Mouse (Mus musculus) intestine, embryonic 14.5 days (tissue): ENCODE data around the gene Hk2. TPM values are rescaled to one million over a fixed set of nuclear protein-coding genes. Genes with fewer than 3 reads are reported as not detected.

Experiments
- ATAC-seq: fragments of 200-750 bp; cut with Nextera tagmentation; replicated peaks from 2 replicates; pipeline ENCODE4 v1.8.0; 2017; ENCODE audit warnings: low read depth, moderate number of reproducible peaks, moderate TSS enrichment, moderate library complexity; ENCODE audit not compliant: low FRiP score, low TSS enrichment
- DNase-seq: peaks from one replicate; pipeline ENCODE4 v3.0.0-alpha.2; 2018; ENCODE audit warnings: low spot score
- H3K27ac ChIP-seq: fragments of 300-500 bp; sonication (generic); 2 replicates; pipeline ENCODE4 v1.5.1; 2014; ENCODE audit warnings: low read depth, mild to moderate bottlenecking, control low read depth
- H3K27me3 ChIP-seq: fragments of 300-500 bp; sonication (generic); replicated peaks from 2 replicates; pipeline ENCODE4 v1.6.1; 2014; ENCODE audit warnings: low read length, control low read depth; ENCODE audit not compliant: control insufficient read depth, insufficient read depth
- H3K36me3 ChIP-seq: fragments of 300-500 bp; sonication (generic); 2 replicates; pipeline ENCODE4 v1.6.1; 2014; ENCODE audit warnings: low read length, control low read depth; ENCODE audit not compliant: control insufficient read depth, insufficient read depth
- H3K4me1 ChIP-seq: fragments of 300-500 bp; sonication (generic); replicated peaks from 2 replicates; pipeline ENCODE4 v1.6.1; 2014; ENCODE audit warnings: low read length, control low read depth, mixed read lengths; ENCODE audit not compliant: control insufficient read depth, insufficient read depth
- H3K4me2 ChIP-seq: fragments of 300-500 bp; sonication (generic); 2 replicates; pipeline ENCODE4 v1.6.1; 2014; ENCODE audit warnings: low read length
- H3K4me3 ChIP-seq: fragments of 300-500 bp; sonication (generic); 2 replicates; pipeline ENCODE4 v1.5.1; 2014; ENCODE audit warnings: low read depth, low read length, control low read depth, mixed read lengths
- H3K9ac ChIP-seq: fragments of 300-500 bp; sonication (generic); 2 replicates; pipeline ENCODE4 v1.6.1; 2014; ENCODE audit warnings: mild to moderate bottlenecking, low read length
- H3K9me3 ChIP-seq: fragments of 300-500 bp; sonication (generic); 2 replicates; pipeline ENCODE4 v1.6.1; 2016; ENCODE audit warnings: low read length, control low read depth; ENCODE audit not compliant: control insufficient read depth
- WGBS: fragments of 180-500 bp; shearing (Covaris S2); extraction: QIAGEN DNeasy Blood & Tissue Kit; methylation state at CpG from one replicate; pipeline ENCODE4 v1.1.7; 2014; 5-methylcytosine and 5-hydroxymethylcytosine counted together
- polyA plus RNA-seq: library from polyadenylated mRNA; unstranded; fragments of >200 nt; fragmentation: Nextera tagmentation; extraction: Ambion mirVana; gene quantifications from 2 replicates; pipeline ENCODE4 v1.2.1, GENCODE M21; 2014

The Hk2 gene
- polyA plus RNA-seq, 1 experiment from 2014 or later = 32.3 TPM

GRCm38 (mm10) chr6:82798202-82798737, 24.0 kb upstream of the Hk2 start:
- H3K4me1 ChIP-seq = peaks cover 9% of the 10 kb centered on the region; the same call in 1 of the 2 replicates
- no peaks in the 10 kb centered on the region for H3K36me3 ChIP-seq
- no peak overlapping the region for H3K4me2 ChIP-seq
- H3K9me3 ChIP-seq = no peaks in the 10 kb centered on the region
- peak overlapping the region; percentile 12; the same call in 1 of the 2 replicates for H3K27ac ChIP-seq
- H3K27me3 ChIP-seq = no peaks in the 10 kb centered on the region
- H3K9ac ChIP-seq = no peak overlapping the region
- 12% methylated on average over 3 of the region's 3 CpGs for WGBS
- ATAC-seq (no peak), DNase-seq (no peak)
- H3K4me3 ChIP-seq = no peak overlapping the region

DNA sequence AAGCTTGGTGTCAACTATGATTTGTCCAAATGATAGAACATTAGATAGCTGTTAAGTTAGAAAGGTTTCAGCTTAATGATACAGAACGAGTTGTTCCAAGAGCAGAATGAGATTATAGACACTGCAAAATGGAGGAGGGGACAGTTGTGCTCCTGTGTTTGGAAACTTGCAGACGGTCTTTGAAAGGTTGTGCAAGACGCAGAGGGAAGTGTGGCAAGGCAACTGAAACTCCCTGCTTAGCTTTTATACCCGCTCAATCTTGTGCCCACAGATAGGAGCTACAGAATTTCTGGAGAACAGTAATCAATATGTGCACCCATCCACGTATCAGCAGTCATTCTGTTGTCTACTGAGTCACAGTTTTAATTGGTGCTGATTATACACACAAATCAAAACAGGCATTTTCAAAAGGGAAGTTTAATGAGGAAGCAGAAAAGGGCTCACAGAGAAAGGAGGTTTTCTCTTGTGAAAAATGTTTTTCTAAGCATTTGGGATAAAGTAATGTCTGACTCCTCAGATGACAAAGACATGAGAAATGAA, 23.1 kb upstream of the Hk2 start:
- no peaks in the 10 kb centered on the region for H3K9me3 ChIP-seq
- no peaks in the 10 kb centered on the region for H3K36me3 ChIP-seq
- peaks cover 9% of the 10 kb centered on the region; the same call in 1 of the 2 replicates for H3K4me1 ChIP-seq
- DNase-seq = no peak
- H3K27ac ChIP-seq = peak overlapping the region; percentile 12
- no peak overlapping the region for H3K4me3 ChIP-seq
- no peak for ATAC-seq
- no peaks in the 10 kb centered on the region for H3K27me3 ChIP-seq
- WGBS = 59% methylated on average over 5 of the region's 5 CpGs
- H3K9ac ChIP-seq = no peak overlapping the region
- H3K4me2 ChIP-seq = no peak overlapping the region

DNA sequence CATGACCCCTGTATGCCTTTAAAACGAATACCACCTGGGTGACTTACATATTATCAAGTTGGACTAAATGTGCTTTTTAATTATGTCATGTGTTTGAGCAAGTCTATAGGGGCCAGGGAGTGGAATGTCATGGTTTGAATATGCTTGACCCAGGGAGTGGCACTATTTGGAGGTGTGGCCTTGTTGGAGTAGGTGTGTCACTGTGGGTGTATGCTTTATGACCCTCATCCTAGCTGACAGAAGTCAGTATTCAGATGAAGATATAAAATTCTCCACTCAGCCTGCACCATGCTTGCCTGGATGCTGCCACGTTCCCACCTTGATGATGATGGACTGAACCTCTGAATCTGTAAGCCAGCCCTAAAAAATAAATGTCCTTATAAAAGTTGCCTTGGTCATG, 16.6 kb upstream of the Hk2 start:
- 0 out of 2 replicates have a peak, but pooled peaks have one; percentile 43 for ATAC-seq
- no peak for DNase-seq
- Histone ChIP-seq H3K9me3 (no peaks in the 10 kb centered on the region), H3K9ac (no peak overlapping the region), H3K27ac (no peak overlapping the region), H3K4me2 (no peak overlapping the region), H3K4me3 (no peak overlapping the region), H3K36me3 (no peaks in the 10 kb centered on the region), H3K27me3 (no peaks in the 10 kb centered on the region), H3K4me1 (no peaks in the 10 kb centered on the region)
- WGBS = 78% methylated on average over 2 of the region's 2 CpGs

DNA sequence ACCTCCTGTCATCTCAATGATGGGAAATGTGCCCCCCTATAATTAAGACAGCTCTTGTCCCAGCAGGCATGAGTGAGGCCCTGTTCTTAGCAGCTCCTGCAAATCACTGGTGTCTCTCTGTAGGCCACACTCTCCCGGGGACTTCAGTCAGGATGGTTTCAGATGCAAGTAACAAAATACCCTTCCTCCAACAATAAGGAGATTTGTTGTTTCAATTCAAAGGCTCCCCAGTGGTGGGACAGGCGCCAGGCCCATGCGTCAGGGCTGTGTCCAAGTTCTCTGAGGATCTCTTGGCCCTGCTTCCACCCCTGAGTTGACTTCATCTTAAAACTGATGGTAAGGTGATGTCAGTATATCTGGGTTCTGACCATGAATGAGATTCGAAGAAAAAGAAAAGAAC, 9.7 kb upstream of the Hk2 start:
- DNase-seq (no peak), ATAC-seq (no peak)
- H3K4me2 ChIP-seq = no peak overlapping the region
- H3K36me3 ChIP-seq = no peaks in the 10 kb centered on the region
- H3K27ac ChIP-seq = no peak overlapping the region
- WGBS = 86% methylated on average over 4 of the region's 4 CpGs
- no peaks in the 10 kb centered on the region for H3K9me3 ChIP-seq
- no peaks in the 10 kb centered on the region for H3K27me3 ChIP-seq
- no peaks in the 10 kb centered on the region for H3K4me1 ChIP-seq
- no peak overlapping the region for H3K4me3 ChIP-seq
- H3K9ac ChIP-seq = no peak overlapping the region

GRCm38 (mm10) chr6:82780802-82781393, 6.6 kb upstream of the Hk2 start:
- H3K4me1 ChIP-seq = no peaks in the 10 kb centered on the region
- WGBS = 61% methylated on average over 8 of the region's 8 CpGs
- no peaks in the 10 kb centered on the region for H3K36me3 ChIP-seq
- no peaks in the 10 kb centered on the region for H3K9me3 ChIP-seq
- no peak overlapping the region for H3K4me2 ChIP-seq
- no peak overlapping the region for H3K4me3 ChIP-seq
- no peak overlapping the region for H3K9ac ChIP-seq
- no peaks in the 10 kb centered on the region for H3K27me3 ChIP-seq
- ATAC-seq = no peak
- H3K27ac ChIP-seq = no peak overlapping the region
- peak; percentile 45 for DNase-seq

DNA sequence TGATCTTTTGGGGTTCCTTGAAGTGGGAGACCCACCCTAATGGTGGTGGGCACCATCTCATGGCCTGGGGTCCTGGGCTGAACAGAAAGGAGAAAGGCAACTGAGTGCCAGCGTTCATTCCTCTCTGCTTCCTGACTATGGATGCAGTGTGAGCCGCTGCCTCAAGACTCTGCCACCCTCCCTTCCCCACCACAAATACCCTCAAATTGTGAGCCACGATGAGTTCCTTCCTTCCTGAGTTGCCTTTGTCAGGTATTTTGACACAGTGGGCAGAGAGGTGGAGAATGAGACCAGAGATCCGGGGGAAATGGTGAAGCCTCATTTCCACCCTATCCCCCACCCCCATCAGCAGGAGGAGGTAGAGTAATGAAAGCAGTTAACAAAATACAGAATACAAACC, 6.1 kb upstream of the Hk2 start:
- 58% methylated on average over 4 of the region's 4 CpGs for WGBS
- Histone ChIP-seq H3K27me3 (no peaks in the 10 kb centered on the region), H3K4me2 (no peak overlapping the region), H3K27ac (no peak overlapping the region), H3K9me3 (no peaks in the 10 kb centered on the region), H3K9ac (no peak overlapping the region), H3K4me3 (no peak overlapping the region), H3K36me3 (no peaks in the 10 kb centered on the region), H3K4me1 (no peaks in the 10 kb centered on the region)
- no peak for ATAC-seq
- DNase-seq = peak; percentile 38

DNA sequence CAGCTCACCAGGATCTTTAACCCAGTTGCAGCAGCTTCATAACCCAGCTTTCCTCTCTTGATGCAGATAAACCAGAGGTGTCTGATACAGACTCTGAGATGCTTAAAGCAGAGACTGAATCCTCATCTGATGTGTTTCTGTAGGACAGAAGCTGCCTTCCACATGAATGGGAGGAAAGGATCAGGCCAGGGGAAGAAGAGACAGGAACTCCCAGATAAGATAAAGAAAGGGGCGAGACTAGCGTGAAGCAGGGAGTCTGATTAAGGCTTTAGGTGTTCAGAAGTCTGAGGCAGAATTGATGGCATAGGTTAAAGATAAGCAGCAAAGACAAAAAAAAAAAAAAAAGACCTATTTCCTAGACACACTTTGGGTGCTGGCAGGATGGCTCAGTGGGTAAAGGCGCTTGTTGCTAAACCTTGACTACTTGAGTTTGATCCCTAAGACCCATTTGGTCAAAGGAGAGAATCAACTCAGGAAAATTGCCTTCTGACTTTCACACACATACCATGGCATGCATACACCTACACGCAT, 2.9 kb upstream of the Hk2 start:
- DNase-seq = no peak
- no peaks in the 10 kb centered on the region for H3K27me3 ChIP-seq
- no peaks in the 10 kb centered on the region for H3K9me3 ChIP-seq
- H3K27ac ChIP-seq = no peak overlapping the region
- 76% methylated on average over 4 of the region's 4 CpGs for WGBS
- peaks cover 4% of the 10 kb centered on the region; the same call in 1 of the 2 replicates for H3K4me1 ChIP-seq
- ATAC-seq = no peak
- H3K36me3 ChIP-seq = no peaks in the 10 kb centered on the region
- H3K4me3 ChIP-seq = no peak overlapping the region
- no peak overlapping the region for H3K4me2 ChIP-seq
- no peak overlapping the region for H3K9ac ChIP-seq

GRCm38 (mm10) chr6:82775386-82775785, 1.1 kb upstream of the Hk2 start:
- H3K27me3 ChIP-seq = no peaks in the 10 kb centered on the region
- H3K27ac ChIP-seq = no peak overlapping the region
- no peaks in the 10 kb centered on the region for H3K36me3 ChIP-seq
- H3K4me2 ChIP-seq = no peak overlapping the region
- peaks cover 17% of the 10 kb centered on the region; the same call in 1 of the 2 replicates for H3K4me1 ChIP-seq
- 82% methylated on average over 6 of the region's 6 CpGs for WGBS
- ATAC-seq = no peak
- no peaks in the 10 kb centered on the region for H3K9me3 ChIP-seq
- no peak overlapping the region for H3K9ac ChIP-seq
- DNase-seq = no peak
- no peak overlapping the region for H3K4me3 ChIP-seq
